Mouse (Mus musculus) ZHBTc4 (cell line): ENCODE data around the gene Reln.

Source experiments
- DNase-seq: peaks from one replicate; pipeline ENCODE4 v3.0.0-alpha.2; 2011; ENCODE audit warnings: low read depth, low spot score

The Reln gene

DNA sequence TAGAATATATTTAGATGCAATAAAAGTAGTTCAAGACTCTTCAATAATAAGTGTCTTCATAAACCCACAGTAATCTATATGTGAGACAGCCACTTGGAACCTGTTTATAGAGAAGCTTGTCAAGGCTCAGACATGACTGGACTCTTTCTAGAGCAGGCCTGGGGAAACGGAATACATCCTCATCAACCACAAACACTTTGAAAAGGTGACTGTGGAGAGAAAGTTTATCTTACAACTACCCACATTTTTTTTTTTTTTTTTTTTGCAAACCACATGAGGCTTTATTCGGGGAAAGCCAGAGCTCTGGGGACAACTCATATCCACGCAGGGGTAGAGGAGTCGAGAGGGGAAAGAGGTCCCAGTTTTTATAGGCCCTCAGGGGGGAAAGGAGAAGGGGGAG, 36.6 kb downstream of the Reln start:
- no peak for DNase-seq

- no peak for DNase-seq
Measured at GRCm38 (mm10) chr5:22307072-22307471, 37.4 kb downstream of the Reln start.

DNA sequence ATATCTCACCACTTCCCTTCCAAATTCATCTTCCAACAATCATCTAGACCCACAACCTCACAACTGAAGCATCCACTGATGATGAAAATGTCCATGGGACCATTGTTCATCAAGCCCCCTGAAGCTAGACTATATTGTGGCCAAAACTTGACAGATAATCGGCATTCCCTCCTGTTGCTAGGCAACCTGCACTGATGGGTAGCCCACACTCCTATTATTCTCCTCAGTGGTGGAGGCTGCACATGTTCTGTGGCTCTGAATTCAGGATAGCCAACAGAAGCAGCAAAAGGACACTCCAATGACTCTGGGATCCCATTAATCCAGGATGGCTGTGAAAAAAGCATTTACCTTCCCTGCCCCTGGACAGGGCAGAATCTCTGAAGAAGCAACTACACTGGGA, 40.8 kb downstream of the Reln start:
- DNase-seq: no peak

- no peak for DNase-seq
Measured at GRCm38 (mm10) chr5:22302309-22302708, 42.2 kb downstream of the Reln start.

DNA sequence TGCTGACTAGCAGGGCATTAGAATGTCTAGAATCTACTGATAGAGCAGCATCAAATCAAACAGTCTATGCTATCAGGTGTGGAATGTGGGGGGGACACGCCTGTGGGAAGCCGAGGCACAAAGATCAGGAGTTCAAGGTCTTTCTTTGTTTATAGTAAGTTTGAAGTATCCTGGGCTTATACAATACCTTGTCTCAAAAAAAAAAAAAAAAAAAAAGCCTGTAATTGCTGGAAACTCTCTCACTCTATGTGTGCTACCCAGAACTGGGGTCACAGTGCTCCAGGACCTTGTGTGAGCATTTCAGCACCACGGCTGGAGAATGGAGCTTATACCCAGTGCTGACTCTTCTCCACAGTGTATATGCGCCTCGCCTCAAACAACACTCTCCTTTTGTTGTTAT, 43.7 kb downstream of the Reln start:
- peak; percentile 31 for DNase-seq

DNA sequence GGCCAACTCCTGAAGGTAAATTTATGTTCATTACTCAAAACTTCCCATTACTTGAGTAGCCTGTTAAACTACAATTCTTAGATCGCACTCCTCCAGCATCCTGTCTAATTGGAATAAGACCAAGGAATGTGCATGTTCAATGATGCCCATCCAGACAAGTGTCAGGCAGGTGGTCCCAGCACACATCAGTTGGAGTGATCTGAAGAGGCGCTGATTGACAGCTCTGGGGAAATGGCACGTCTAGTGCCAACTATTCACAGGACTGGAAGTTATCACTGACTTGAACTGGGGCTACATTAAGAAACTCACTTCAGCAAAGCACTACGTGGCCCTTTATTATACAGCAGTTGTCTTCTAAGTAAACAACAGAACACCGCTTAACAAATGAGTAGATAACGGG, 44.5 kb downstream of the Reln start:
- no peak for DNase-seq

DNA sequence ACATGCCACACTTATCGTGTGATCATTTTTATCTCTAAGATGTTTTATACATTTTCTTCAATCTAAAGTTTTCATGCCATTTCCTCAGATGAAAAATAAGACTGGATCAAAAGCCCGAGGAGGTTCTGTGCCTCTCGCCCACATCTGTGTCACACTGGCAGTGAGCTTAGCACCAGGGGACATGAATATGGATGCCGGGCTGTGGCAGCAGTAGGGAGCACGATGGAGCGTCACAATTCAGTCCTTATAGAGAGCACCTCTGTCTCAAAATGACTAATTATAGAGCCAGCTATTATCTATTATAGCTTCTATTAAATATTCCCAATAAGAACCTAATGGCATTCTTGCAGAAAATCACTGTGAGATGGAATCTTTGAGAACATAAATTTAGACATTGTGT, 49.3 kb downstream of the Reln start:
- no peak for DNase-seq

DNA sequence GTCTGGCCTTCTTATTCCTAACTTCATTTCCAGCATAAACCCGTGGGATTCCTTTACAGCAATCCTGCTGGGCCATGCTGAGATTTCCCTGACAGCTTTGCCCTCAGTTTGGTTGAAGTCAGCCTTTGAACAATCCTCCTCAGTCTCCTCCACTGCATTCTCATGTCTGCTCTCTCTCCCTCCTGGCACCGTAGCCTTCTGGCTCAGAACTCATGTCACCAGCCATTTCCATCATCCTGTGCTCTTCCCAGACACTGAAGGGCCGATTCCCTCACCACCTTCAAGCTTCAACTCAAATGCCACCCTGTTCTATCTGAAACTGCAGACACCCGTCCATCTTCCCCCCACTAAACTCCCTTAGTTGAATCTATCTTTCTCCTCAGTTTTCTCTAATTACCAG, 53.1 kb downstream of the Reln start:
- no peak for DNase-seq

- DNase-seq: no peak
Measured at GRCm38 (mm10) chr5:22285396-22285795, 59.1 kb downstream of the Reln start.

DNA sequence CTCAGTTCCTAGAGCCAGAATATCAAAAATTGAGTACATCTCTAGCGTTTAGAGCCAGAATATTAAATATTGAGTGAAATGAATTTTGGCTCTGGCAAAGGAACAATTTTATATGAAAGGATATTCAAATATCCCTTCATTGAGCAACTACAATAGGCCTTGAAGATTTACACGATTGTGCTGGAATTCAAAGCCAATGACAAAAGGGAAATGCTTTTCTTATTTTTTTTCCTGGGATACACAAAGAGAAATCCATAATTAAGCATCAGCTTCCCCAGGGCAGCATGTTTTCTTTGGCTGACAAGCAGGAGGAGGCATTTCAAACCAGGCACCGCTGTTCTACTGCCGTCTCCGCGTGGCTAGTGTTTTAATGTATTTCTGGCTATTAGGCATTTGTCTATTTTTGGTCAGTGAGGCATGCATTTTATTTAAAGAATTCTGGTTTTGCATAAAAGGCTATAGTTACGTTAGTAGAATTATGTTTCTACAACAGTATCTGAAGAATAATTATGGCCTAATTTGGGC, 62.3 kb downstream of the Reln start:
- DNase-seq: no peak

DNA sequence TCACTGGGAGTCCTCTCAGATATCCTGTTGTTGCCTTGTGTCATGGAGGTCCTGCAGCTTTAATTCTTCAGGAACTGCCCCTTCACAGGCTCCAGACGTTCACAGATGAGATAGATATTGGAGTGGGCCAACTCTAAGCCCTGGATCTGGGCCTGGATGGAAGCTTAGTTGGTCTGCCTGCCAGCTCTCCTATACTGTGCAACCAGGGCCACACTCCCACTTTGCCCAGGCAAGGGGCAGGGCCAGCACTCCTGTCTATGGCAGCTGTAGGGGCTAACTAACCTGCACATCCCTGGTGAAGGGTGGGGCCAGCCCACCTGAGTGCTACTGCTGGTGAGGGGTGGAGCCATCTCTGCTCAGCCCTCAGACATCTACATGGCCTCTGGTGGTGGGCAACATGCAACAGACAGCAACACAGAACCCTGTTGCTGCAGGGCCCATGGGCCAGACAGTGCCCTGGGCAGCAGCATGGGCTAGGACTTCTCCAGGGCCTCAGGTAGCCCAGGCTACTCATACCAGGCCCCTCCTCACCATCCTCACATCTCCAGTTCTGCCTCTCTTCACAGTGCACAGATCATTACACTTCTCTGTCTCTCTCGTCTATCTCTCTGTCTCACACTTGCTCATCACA, 63.9 kb downstream of the Reln start:
- no peak for DNase-seq

DNA sequence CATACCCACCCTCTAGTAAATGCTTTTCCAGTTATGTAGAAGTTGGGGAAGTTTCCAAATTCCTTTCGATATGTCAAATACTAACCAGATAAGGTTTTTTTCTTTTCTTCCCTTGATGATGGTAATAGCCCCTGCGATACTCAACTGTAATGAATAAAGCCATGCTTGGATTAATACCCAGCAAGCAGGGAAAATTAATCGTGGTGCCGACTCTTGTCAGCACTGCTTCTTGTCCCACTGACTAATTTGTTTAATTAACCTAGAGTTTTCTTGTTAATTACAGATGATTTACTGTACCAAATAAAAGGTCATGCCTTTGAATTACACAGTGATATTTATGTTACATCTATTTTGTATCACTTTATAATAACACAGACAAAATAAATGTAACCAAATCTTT, 65.3 kb downstream of the Reln start:
- DNase-seq: no peak

- DNase-seq: no peak
Measured at GRCm38 (mm10) chr5:22274134-22274533, 70.4 kb downstream of the Reln start.

- DNase-seq: no peak
Measured at GRCm38 (mm10) chr5:22266489-22267301, 77.8 kb downstream of the Reln start.

DNA sequence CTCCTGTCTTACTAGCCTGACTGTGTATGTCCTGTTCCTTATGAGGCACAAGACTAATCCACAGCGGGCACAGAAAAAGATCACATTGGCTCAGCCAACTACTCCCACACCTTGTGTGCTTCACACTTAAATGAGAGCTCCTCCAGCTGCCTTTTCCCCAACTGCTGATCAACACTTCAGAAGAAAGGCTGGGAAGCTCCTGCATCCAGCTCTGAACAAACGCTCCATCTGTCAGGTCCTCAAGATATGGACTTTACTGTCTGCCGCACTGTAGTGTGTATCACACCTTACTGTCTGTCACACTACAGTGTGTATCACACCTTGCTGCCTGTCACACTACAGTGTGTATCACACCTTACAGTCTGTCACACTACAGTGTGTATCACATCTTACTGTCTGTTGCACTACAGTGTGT, 82.1 kb downstream of the Reln start:
- no peak for DNase-seq

- no peak for DNase-seq
Measured at GRCm38 (mm10) chr5:22255346-22255745, 89.2 kb downstream of the Reln start.

- no peak for DNase-seq
Measured at GRCm38 (mm10) chr5:22253910-22254309, 90.6 kb downstream of the Reln start.

DNA sequence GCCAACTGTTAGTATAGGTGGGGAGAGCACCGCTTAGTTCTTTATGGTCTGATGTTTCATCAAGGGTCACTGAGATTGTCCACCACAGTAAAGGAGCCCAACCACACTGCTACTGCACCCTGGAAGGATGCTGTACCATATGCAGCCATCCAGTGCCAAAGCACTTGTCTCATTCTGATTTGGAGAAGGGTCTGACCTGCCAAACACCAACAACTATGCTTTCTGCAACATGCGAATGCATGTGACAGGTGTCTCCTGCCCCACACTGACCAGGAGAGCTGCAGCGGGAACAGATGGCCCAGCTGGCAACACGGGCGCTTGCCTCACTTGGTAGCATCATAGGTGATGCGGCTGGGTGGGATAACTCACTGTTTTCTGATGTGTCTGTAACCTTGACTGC, 91.2 kb downstream of the Reln start:
- DNase-seq: no peak

DNA sequence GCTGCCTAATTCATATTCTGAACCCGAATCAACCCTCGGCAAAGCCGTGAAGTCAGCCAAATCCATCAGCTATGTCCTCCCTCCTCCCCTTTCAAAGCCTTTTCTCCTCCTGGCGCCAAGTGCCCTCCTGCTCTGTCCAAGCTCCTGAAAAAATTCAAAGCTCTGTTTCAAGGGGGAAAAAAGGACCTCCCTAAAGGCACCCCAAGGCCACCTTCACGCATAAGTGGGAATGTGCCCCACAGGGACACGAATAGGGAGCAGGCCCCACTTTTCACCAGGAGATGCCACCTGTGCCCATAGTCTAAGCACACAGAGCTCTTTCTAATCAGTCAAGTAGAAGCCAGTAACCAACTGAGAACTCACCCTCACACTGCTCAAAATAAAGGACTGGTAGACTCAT, 96.7 kb downstream of the Reln start:
- no peak for DNase-seq

DNA sequence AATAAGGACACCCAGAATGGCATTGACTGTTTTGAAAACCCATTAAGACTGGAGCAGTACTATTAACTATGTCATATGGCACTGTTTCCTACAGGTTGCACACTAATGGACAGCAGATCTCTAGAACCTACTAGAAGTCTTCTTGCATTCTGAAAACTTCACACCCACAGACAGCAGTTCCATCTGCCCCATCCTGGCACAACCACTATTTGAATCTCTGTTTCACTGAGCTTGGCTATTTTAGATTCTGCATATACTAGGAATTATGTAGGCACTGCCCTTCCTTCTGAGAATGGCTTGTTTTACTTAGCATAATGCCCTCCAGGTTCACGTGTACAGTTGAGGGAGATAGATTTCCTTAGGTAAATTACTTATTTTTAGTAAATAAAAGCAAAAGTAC, 99.4 kb downstream of the Reln start:
- DNase-seq: no peak

- no peak for DNase-seq
Measured at GRCm38 (mm10) chr5:22243538-22243937, 101.0 kb downstream of the Reln start.

GRCm38 (mm10) chr5:22241560-22241959, 102.9 kb downstream of the Reln start:
- no peak for DNase-seq

- peak; percentile 37 for DNase-seq
Measured at GRCm38 (mm10) chr5:22236801-22237200, 107.7 kb downstream of the Reln start.
